Mouse (Mus musculus): ENCODE measurements around the gene Mob3c.

DNA sequence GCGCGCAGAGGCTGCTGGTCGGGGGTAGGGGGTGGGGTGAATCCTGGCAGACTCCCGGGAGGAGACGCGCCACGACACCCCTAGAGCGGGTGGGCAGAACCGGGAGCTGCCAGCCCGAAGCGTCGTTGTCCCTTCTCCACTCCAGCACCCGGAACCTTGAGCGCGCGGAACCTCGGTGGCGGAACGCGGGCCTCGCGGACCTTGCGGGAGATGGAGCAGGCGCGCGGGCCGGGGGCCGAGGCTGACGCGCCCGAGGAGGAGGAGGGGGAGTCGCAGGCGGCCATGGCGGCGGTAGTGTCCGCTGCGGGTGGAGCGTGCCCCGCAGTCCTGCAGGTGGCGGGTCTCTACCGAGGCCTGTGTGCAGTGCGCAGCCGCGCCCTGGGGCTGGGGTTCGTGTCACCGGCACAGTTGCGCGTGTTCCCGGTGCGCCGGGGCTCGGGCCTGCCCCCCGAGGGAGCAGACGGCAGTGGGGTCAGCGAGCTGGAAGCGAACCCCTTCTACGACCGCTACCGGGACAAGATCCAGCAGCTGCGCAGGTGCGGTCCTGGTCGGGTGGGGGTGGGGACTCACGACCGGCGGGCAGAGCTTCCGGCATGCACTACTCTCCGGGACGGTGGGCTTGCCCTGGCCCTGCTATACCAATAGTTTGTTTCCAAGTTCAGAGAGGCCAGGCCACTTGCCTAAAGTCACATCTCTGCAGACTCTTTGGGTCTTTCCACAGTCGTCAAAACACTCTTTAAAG, 43.0 kb upstream of the Mob3c start, which contains the start of gene Atpaf1:
- TF ChIP-seq GATA1 (IDR thresholded peaks at IDR 0.05; ENCODE audit: low read length) (no peak), TAL1 (IDR thresholded peaks at IDR 0.05; ENCODE audit: low read length) (no peak)
